Mouse (Mus musculus) CH12.LX (cell line): ENCODE data around the gene Cemip2.

ENCODE experiments used
- CTCF ChIP-seq, 2 experiments: IDR thresholded peaks in 1 of 2; conservative IDR thresholded peaks in 1 of 2; 2 replicates each; pipeline ENCODE4 v1.5.1; 2011 to 2012; ENCODE audit warnings: low read depth in 2 of 2, low read length in 2 of 2, improper control_type of control experiment in 1 of 2, inconsistent platforms in 1 of 2, mild to moderate bottlenecking in 1 of 2, moderate library complexity in 1 of 2
- EP300 ChIP-seq: IDR thresholded peaks from 2 replicates; pipeline ENCODE4 v1.6.1; 2011; ENCODE audit warnings: low read length, improper control_type of control experiment
- HCFC1 ChIP-seq: IDR thresholded peaks from 2 replicates; pipeline ENCODE4 v1.6.1; 2012; ENCODE audit warnings: low read depth, mild to moderate bottlenecking, inconsistent platforms, low read length, improper control_type of control experiment
- MAFK ChIP-seq: IDR thresholded peaks from 2 replicates; pipeline ENCODE4 v1.6.1; 2011; ENCODE audit warnings: low read length, improper control_type of control experiment; ENCODE audit not compliant: insufficient replicate concordance
- POLR2A ChIP-seq: IDR thresholded peaks from 2 replicates; pipeline ENCODE4 v1.6.1; 2011; ENCODE audit warnings: low read depth, mild to moderate bottlenecking, improper control_type of control experiment, low read length
- POLR2AphosphoS2 ChIP-seq: IDR thresholded peaks from 2 replicates; pipeline ENCODE4 v1.6.1; 2011; ENCODE audit warnings: low read depth, low read length, improper control_type of control experiment
- RAD21 ChIP-seq: IDR thresholded peaks from 2 replicates; pipeline ENCODE4 v1.6.1; 2011; ENCODE audit warnings: low read depth, mild to moderate bottlenecking, low read length, improper control_type of control experiment, moderate library complexity
- RCOR1 ChIP-seq: conservative IDR thresholded peaks from 2 replicates; pipeline ENCODE4 v1.6.1; 2012; ENCODE audit warnings: low read depth, mild to moderate bottlenecking, inconsistent platforms, low read length, improper control_type of control experiment
- SIN3A ChIP-seq: IDR thresholded peaks from 2 replicates; pipeline ENCODE4 v1.6.1; 2012; ENCODE audit warnings: low read length, improper control_type of control experiment, inconsistent platforms
- UBTF ChIP-seq: IDR thresholded peaks from 2 replicates; pipeline ENCODE4 v1.6.1; 2012; ENCODE audit warnings: low read depth, mild to moderate bottlenecking, inconsistent platforms, low read length, improper control_type of control experiment, moderate library complexity
- USF2 ChIP-seq: conservative IDR thresholded peaks from 2 replicates; pipeline ENCODE4 v1.6.1; 2011; ENCODE audit warnings: low read depth, low read length, improper control_type of control experiment
- ZC3H11A ChIP-seq: IDR thresholded peaks from 2 replicates; pipeline ENCODE4 v1.6.1; 2012; ENCODE audit warnings: low read depth, mild to moderate bottlenecking, inconsistent platforms, low read length, improper control_type of control experiment

DNA sequence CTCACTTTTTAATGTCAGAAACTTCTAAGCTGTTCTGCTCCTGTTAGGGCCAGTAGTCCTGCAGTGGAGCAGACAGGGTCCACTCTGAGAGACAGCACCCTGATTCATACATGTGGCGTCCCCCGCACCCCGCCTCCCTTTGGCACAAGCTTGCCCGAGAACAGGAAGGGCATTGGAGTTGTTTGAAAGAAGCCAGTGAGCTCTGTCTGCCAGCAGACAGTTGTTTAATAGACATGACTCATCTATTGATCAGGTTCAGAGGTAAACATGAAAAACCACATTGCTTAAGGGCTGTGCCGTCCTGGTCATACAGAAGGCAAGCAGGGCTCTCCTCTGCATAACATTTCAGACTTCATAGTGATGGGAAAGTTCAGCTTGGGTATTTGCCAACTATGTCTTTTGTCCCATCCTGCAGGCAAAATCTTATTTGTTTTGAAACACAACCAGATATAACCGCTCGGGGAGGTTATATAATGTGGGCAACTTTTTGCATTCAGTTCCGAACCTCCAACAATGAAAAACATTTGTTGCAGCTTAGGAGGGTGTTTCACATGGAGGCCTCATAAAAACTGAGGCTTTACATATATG lies 36.4 kb downstream of the Cemip2 start:
- TF ChIP-seq MAFK (no peak), POLR2A (no peak), CTCF (conservative IDR thresholded peaks at IDR 0.05 in 1 of 2, IDR thresholded peaks at IDR 0.05 in 1 of 2; ENCODE audit: low read depth in 2 of 2, low read length in 2 of 2) (no peak), ZC3H11A (no peak), SIN3A (no peak), EP300 (no peak), UBTF (no peak), RAD21 (no peak), RCOR1 (no peak), POLR2AphosphoS2 (no peak), HCFC1 (no peak), USF2 (no peak)
